Mouse (Mus musculus) liver, embryonic 16.5 days (tissue): ENCODE measurements at regions not wholly inside any gene's neighbourhood (a gene's known extent, or its start where the extent isn't known, plus 50 kb on each side); places are given as distances from the start of the nearest gene placed in this dataset.

Experiments
- ATAC-seq: fragments of 200-750 bp; cut with Nextera tagmentation; 2 replicates; pipeline ENCODE4 v1.8.0; 2017; ENCODE audit warnings: low read depth, mild to moderate bottlenecking, moderate number of reproducible peaks, moderate library complexity
- H3K27ac ChIP-seq: fragments of 300-500 bp; sonication (generic); 2 replicates; pipeline ENCODE4 v1.5.1; 2014; ENCODE audit warnings: mild to moderate bottlenecking, low read length
- H3K27me3 ChIP-seq: fragments of 300-500 bp; sonication (generic); 2 replicates; pipeline ENCODE4 v1.6.1; 2014; ENCODE audit warnings: low read depth, low read length, mixed read lengths; ENCODE audit not compliant: control insufficient read depth, insufficient read depth
- H3K36me3 ChIP-seq: fragments of 300-500 bp; sonication (generic); 2 replicates; pipeline ENCODE4 v1.6.1; 2014; ENCODE audit warnings: mild to moderate bottlenecking; ENCODE audit not compliant: control insufficient read depth, insufficient read depth
- H3K4me1 ChIP-seq: fragments of 300-500 bp; sonication (generic); 2 replicates; pipeline ENCODE4 v1.6.1; 2014; ENCODE audit warnings: low read depth, low read length, mixed read lengths; ENCODE audit not compliant: control insufficient read depth
- H3K4me2 ChIP-seq: fragments of 300-500 bp; sonication (generic); 2 replicates; pipeline ENCODE4 v1.6.1; 2014; ENCODE audit warnings: low read depth, low read length, mixed read lengths
- H3K4me3 ChIP-seq: fragments of 300-500 bp; sonication (generic); 2 replicates; pipeline ENCODE4 v1.5.1; 2014; ENCODE audit warnings: low read depth, mild to moderate bottlenecking, low read length
- H3K9ac ChIP-seq: fragments of 300-500 bp; sonication (generic); 2 replicates; pipeline ENCODE4 v1.6.1; 2014; ENCODE audit warnings: low read depth, low read length
- H3K9me3 ChIP-seq: fragments of 300-500 bp; sonication (generic); replicated peaks from 2 replicates; pipeline ENCODE4 v1.6.1; 2016; ENCODE audit warnings: low read length; ENCODE audit not compliant: control insufficient read depth
- WGBS: fragments of 180-500 bp; shearing (Covaris S2); extraction: QIAGEN DNeasy Blood & Tissue Kit; methylation state at CpG from one replicate; pipeline ENCODE4 v1.1.7; 2014; ENCODE audit not compliant: insufficient replicate concordance; 5-methylcytosine and 5-hydroxymethylcytosine counted together

- Histone ChIP-seq H3K27me3 (no peaks in the 10 kb centered on the region), H3K4me2 (no peak overlapping the region), H3K4me3 (no peak overlapping the region), H3K4me1 (no peaks in the 10 kb centered on the region), H3K27ac (no peak overlapping the region), H3K36me3 (no peaks in the 10 kb centered on the region), H3K9ac (no peak overlapping the region), H3K9me3 (no peaks in the 10 kb centered on the region)
- ATAC-seq, result no peak
- 48% methylated on average over 3 of the region's 3 CpGs for WGBS
These were observed 95.2 kb upstream of the Lifr start for GRCm38 (mm10) chr15:6995246-6995645.

GRCm38 (mm10) chr15:6997871-6998270 is 92.5 kb upstream of the Lifr start:
- H3K9ac ChIP-seq, result no peak overlapping the region
- no peak for ATAC-seq
- H3K27me3 ChIP-seq, result no peaks in the 10 kb centered on the region; the same call in 1 of the 2 replicates
- H3K4me2 ChIP-seq, result no peak overlapping the region
- no peaks in the 10 kb centered on the region for H3K36me3 ChIP-seq
- no peaks in the 10 kb centered on the region for H3K4me1 ChIP-seq
- no peak overlapping the region for H3K27ac ChIP-seq
- H3K4me3 ChIP-seq, result no peak overlapping the region
- H3K9me3 ChIP-seq, result no peaks in the 10 kb centered on the region
- 47% methylated on average over 5 of the region's 5 CpGs for WGBS

GRCm38 (mm10) chr15:6998576-6999070 is 91.8 kb upstream of the Lifr start:
- Histone ChIP-seq H3K4me2 (no peak overlapping the region), H3K4me1 (no peaks in the 10 kb centered on the region), H3K4me3 (no peak overlapping the region), H3K36me3 (no peaks in the 10 kb centered on the region), H3K9me3 (no peaks in the 10 kb centered on the region), H3K27ac (no peak overlapping the region), H3K9ac (no peak overlapping the region), H3K27me3 (no peaks in the 10 kb centered on the region; the same call in 1 of the 2 replicates)
- no peak for ATAC-seq
- 63% methylated on average over 5 of the region's 5 CpGs for WGBS

GRCm38 (mm10) chr15:6999667-7000066 is 90.7 kb upstream of the Lifr start:
- no peak for ATAC-seq
- no peak overlapping the region for H3K4me3 ChIP-seq
- no peaks in the 10 kb centered on the region for H3K9me3 ChIP-seq
- no peaks in the 10 kb centered on the region for H3K36me3 ChIP-seq
- no peak overlapping the region for H3K4me2 ChIP-seq
- H3K4me1 ChIP-seq, result no peaks in the 10 kb centered on the region
- no peak overlapping the region for H3K9ac ChIP-seq
- WGBS, result 48% methylated on average over 3 of the region's 3 CpGs
- H3K27ac ChIP-seq, result no peak overlapping the region
- no peaks in the 10 kb centered on the region; the same call in 1 of the 2 replicates for H3K27me3 ChIP-seq

- Histone ChIP-seq H3K4me3 (no peak overlapping the region), H3K27ac (no peak overlapping the region)
- no peak for ATAC-seq
These were observed 88.2 kb upstream of the Lifr start for GRCm38 (mm10) chr15:7002226-7002625.

GRCm38 (mm10) chr15:7003311-7003710 is 87.1 kb upstream of the Lifr start:
- H3K4me2 ChIP-seq, result no peak overlapping the region
- H3K27ac ChIP-seq, result no peak overlapping the region
- 55% methylated on average over 2 of the region's 2 CpGs for WGBS
- H3K4me1 ChIP-seq, result no peaks in the 10 kb centered on the region
- H3K27me3 ChIP-seq, result no peaks in the 10 kb centered on the region; the same call in 1 of the 2 replicates
- H3K36me3 ChIP-seq, result no peaks in the 10 kb centered on the region
- no peak overlapping the region for H3K4me3 ChIP-seq
- no peak overlapping the region for H3K9ac ChIP-seq
- no peaks in the 10 kb centered on the region for H3K9me3 ChIP-seq
- no peak for ATAC-seq

More at GRCm38 (mm10) chr15:7002226-7002625, 88.2 kb upstream of the Lifr start:
- Histone ChIP-seq H3K9me3 (no peaks in the 10 kb centered on the region), H3K4me1 (no peaks in the 10 kb centered on the region), H3K4me2 (no peak overlapping the region), H3K36me3 (no peaks in the 10 kb centered on the region), H3K9ac (no peak overlapping the region), H3K27me3 (no peaks in the 10 kb centered on the region; the same call in 1 of the 2 replicates)
- 28% methylated on average over 5 of the region's 5 CpGs for WGBS

GRCm38 (mm10) chr15:7005142-7005541 is 85.3 kb upstream of the Lifr start:
- no peak overlapping the region for H3K4me2 ChIP-seq
- no peaks in the 10 kb centered on the region; the same call in 1 of the 2 replicates for H3K27me3 ChIP-seq
- ATAC-seq, result no peak
- 36% methylated on average over 1 of the region's 1 CpGs for WGBS
- no peaks in the 10 kb centered on the region for H3K4me1 ChIP-seq
- no peak overlapping the region for H3K4me3 ChIP-seq
- H3K27ac ChIP-seq, result no peak overlapping the region
- no peaks in the 10 kb centered on the region for H3K9me3 ChIP-seq
- H3K36me3 ChIP-seq, result no peaks in the 10 kb centered on the region
- H3K9ac ChIP-seq, result no peak overlapping the region

- WGBS, result 48% methylated on average over 2 of the region's 2 CpGs
- H3K9me3 ChIP-seq, result no peaks in the 10 kb centered on the region
- H3K4me3 ChIP-seq, result no peak overlapping the region
- no peaks in the 10 kb centered on the region for H3K36me3 ChIP-seq
- no peak for ATAC-seq
- H3K27ac ChIP-seq, result no peak overlapping the region
- no peaks in the 10 kb centered on the region; the same call in 1 of the 2 replicates for H3K27me3 ChIP-seq
- H3K4me1 ChIP-seq, result no peaks in the 10 kb centered on the region
- no peak overlapping the region for H3K9ac ChIP-seq
- no peak overlapping the region for H3K4me2 ChIP-seq
These were observed 84.1 kb upstream of the Lifr start for GRCm38 (mm10) chr15:7006271-7006670.

- Histone ChIP-seq H3K9ac (no peak overlapping the region), H3K4me3 (no peak overlapping the region), H3K36me3 (no peaks in the 10 kb centered on the region), H3K27me3 (no peaks in the 10 kb centered on the region), H3K9me3 (no peaks in the 10 kb centered on the region), H3K27ac (no peak overlapping the region), H3K4me2 (no peak overlapping the region), H3K4me1 (no peaks in the 10 kb centered on the region)
- no peak for ATAC-seq
- WGBS, result 53% methylated on average over 7 of the region's 7 CpGs
These were observed 81.6 kb upstream of the Lifr start for GRCm38 (mm10) chr15:7008725-7009380.
